Mouse (Mus musculus): Measurements from ENCODE around the gene Gm13212.

DNA sequence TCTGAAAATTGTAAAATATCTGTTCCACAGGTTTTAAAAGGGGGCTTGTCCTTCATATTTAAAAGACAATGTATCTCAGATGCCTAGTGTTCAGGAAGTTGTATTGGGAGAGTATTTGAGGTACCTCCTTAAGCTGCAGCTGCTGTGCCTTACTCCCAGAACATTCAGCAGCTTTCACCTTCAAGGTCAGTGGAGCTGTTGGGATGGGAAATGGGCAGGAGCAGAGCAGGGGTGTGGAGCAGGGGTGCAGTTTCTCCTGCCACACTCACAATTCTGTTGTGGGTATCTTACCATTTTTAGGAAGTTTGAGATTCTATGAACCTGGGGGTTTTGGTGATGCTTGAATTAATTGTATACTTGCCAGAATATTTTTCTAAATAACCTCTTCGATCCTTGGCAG lies 28.3 kb upstream of the Gm13212 start:
- TF ChIP-seq CTCF (IDR thresholded peaks at IDR 0.05; ENCODE audit: low read depth) (no peak), EP300 (IDR thresholded peaks at IDR 0.05; ENCODE audit: low read depth) (no peak)

All from heart, postnatal 0 days (tissue).